Mouse (Mus musculus) liver, postnatal 0 days (tissue): ENCODE measurements around the gene Cdk18.

ENCODE experiments used
- CTCF ChIP-seq: sonication (generic); IDR thresholded peaks from 2 replicates; pipeline ENCODE4 v1.5.1; 2016; ENCODE audit warnings: antibody characterized with exemption, low read depth
- EP300 ChIP-seq: IDR thresholded peaks from 2 replicates; pipeline ENCODE4 v1.6.1; 2016; ENCODE audit warnings: antibody characterized with exemption, low read depth, mild to moderate bottlenecking

DNA sequence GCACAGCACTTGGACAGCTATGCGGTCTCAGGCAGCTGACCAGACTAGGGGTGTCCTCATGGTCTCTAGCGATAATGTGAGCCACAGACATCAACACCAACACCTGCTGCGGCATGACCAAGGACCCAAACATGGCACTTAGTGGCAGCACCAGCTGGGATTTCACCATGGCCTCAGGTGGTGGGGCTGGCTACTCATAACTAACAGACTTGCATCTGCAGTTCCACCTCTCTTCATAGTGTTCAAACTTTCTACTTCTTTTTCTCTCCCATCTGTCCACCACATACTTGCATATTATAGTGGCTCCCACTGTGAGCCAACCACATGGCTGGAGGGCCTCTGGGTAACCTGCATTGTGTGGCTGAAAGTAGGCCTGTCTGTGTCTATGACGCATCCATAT is 46.2 kb downstream of the Cdk18 start:
- TF ChIP-seq CTCF (no peak), EP300 (no peak)
